8 mouse cellular contexts compared by ENCODE assay signal in the genomic region with DNA sequence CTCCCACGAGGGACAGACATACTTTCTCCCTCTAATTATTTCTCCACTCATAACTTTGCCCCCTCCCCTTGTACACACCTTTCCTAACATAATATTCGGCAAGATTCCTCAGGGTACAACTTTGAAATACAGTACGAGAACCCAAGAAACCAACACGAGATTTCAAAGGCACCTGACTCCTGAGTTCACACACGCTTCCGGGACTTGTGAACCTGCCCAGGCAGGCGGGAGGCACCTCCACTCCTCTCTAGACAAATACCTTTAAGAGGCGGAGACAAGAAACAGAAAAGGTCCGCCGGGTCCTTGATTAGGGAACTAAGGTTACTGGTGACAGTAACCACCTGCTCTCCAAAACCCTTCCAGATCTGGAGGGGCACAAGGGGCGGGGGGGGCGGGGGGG. TPM values are rescaled to one million over a fixed set of nuclear protein-coding genes. Genes with fewer than 3 reads are reported as not detected.
DNase-seq lines count a peak whose midpoint lies in the region; ATAC-seq and TF ChIP-seq lines count a peak whose summit lies in the region.

No protein-coding gene starts in this region.

- H3K4me2 ChIP-seq in embryonic facial prominence, embryonic 11.5 days (ENCODE audit: low read depth, low read length), result peak overlapping the region; percentile 90
- H3K4me2 ChIP-seq in lung, postnatal 0 days (replicated peaks; ENCODE audit: low read depth, low read length), result peak overlapping the region; percentile 91
- H3K4me2 ChIP-seq in stomach, embryonic 14.5 days (replicated peaks; ENCODE audit: low read depth, low read length), result peak overlapping the region; percentile 84

- TF ChIP-seq CTCF in thymus, adult 2 months (IDR thresholded peaks at IDR 0.05; ENCODE audit: borderline replicate concordance, control insufficient read depth, extremely low read depth, insufficient read depth, low read length, poor library complexity), result no peak
- TF ChIP-seq CTCF in lung, postnatal 0 days (IDR thresholded peaks at IDR 0.05), result no peak

- H3K9ac ChIP-seq in embryonic facial prominence, embryonic 11.5 days (replicated peaks; ENCODE audit: low read length), result no peak overlapping the region
- no peak overlapping the region for H3K9ac ChIP-seq in lung, postnatal 0 days (replicated peaks; ENCODE audit: low read depth)
- no peak overlapping the region for H3K9ac ChIP-seq in stomach, embryonic 14.5 days (replicated peaks; ENCODE audit: low read depth, low read length)

- peak; percentile 26 for DNase-seq in thymus, adult 2 months
- no peak for DNase-seq in thymus, postnatal 10 days (ENCODE audit: low spot score in 2 of 2)
- peak; percentile 50 for DNase-seq in embryonic facial prominence, embryonic 11.5 days (ENCODE audit: low spot score)
- DNase-seq in kidney, adult 18-20 months, result peak; percentile 55
- DNase-seq in lung, postnatal 0 days (ENCODE audit: low spot score), result peak; percentile 88
- no peak for DNase-seq in gastrocnemius, postnatal 25 days
- DNase-seq in layer of hippocampus, adult 11-12 months (ENCODE audit: low spot score), result no peak

- 10% methylated on average over 12 of the region's 12 CpGs for WGBS in thymus, adult 2 months
- 8% methylated on average over 12 of the region's 12 CpGs for WGBS in embryonic facial prominence, embryonic 11.5 days
- WGBS in lung, postnatal 0 days, result 9% methylated on average over 12 of the region's 12 CpGs
- WGBS in stomach, embryonic 14.5 days, result 6% methylated on average over 12 of the region's 12 CpGs

- no peak overlapping the region for H3K27ac ChIP-seq in thymus, adult 2 months (ENCODE audit: control insufficient read depth, insufficient read depth, low read length)
- no peak overlapping the region for H3K27ac ChIP-seq in embryonic facial prominence, embryonic 11.5 days (replicated peaks; ENCODE audit: low read depth, low read length)
- peak overlapping the region; percentile 95 for H3K27ac ChIP-seq in lung, postnatal 0 days (ENCODE audit: low read length)
- peak overlapping the region; percentile 75 for H3K27ac ChIP-seq in stomach, embryonic 14.5 days (ENCODE audit: low read length)

- no peak overlapping the region for H3K4me3 ChIP-seq in thymus, adult 2 months (ENCODE audit: control insufficient read depth, insufficient read depth, low read length)
- peak overlapping the region; percentile 63 for H3K4me3 ChIP-seq in embryonic facial prominence, embryonic 11.5 days (ENCODE audit: low read depth, low read length)
- peak overlapping the region; percentile 67 for H3K4me3 ChIP-seq in lung, postnatal 0 days (ENCODE audit: low read depth, low read length)
- H3K4me3 ChIP-seq in stomach, embryonic 14.5 days (ENCODE audit: low read depth, low read length), result peak overlapping the region; percentile 63

- no peak for ATAC-seq in embryonic facial prominence, embryonic 11.5 days (replicated peaks; ENCODE audit: insufficient number of reproducible peaks, low FRiP score, low TSS enrichment, low read depth)
- ATAC-seq in lung, postnatal 0 days, result peak; percentile 50
- ATAC-seq in stomach, embryonic 14.5 days (ENCODE audit: insufficient number of reproducible peaks, insufficient read depth, low FRiP score, low read depth), result peak; percentile 38; the same call in 1 of the 2 replicates

- H3K36me3 ChIP-seq in thymus, adult 2 months (ENCODE audit: control insufficient read depth, insufficient read depth, low read length), result no peaks in the 10 kb centered on the region
- no peaks in the 10 kb centered on the region for H3K36me3 ChIP-seq in embryonic facial prominence, embryonic 11.5 days (replicated peaks; ENCODE audit: control insufficient read depth, insufficient read depth, low read depth, low read length)
- no peaks in the 10 kb centered on the region for H3K36me3 ChIP-seq in lung, postnatal 0 days (ENCODE audit: insufficient read depth, low read length)
- H3K36me3 ChIP-seq in stomach, embryonic 14.5 days (ENCODE audit: control insufficient read depth, insufficient read depth, low read length), result no peaks in the 10 kb centered on the region

- peaks cover 7% of the 10 kb centered on the region for H3K4me1 ChIP-seq in thymus, adult 2 months (replicated peaks; ENCODE audit: control insufficient read depth, insufficient read depth, low read length)
- no peaks in the 10 kb centered on the region; the same call in none of the 2 replicates for H3K4me1 ChIP-seq in embryonic facial prominence, embryonic 11.5 days (ENCODE audit: control insufficient read depth, insufficient read depth, low read length)
- H3K4me1 ChIP-seq in lung, postnatal 0 days (ENCODE audit: insufficient read depth, low read depth, low read length), result peaks cover 4% of the 10 kb centered on the region; the same call in 1 of the 2 replicates
- H3K4me1 ChIP-seq in stomach, embryonic 14.5 days (ENCODE audit: control insufficient read depth, insufficient read depth, low read length), result 0 out of 2 replicates have a peak, but pooled peaks cover 2% of the 10 kb centered on the region

- peaks cover 13% of the 10 kb centered on the region for H3K27me3 ChIP-seq in thymus, adult 2 months (ENCODE audit: control insufficient read depth, insufficient read depth, low read length)
- peaks cover 17% of the 10 kb centered on the region for H3K27me3 ChIP-seq in embryonic facial prominence, embryonic 11.5 days (ENCODE audit: control insufficient read depth, insufficient read depth, low read length)
- peaks cover 9% of the 10 kb centered on the region for H3K27me3 ChIP-seq in lung, postnatal 0 days (replicated peaks; ENCODE audit: insufficient read depth, low read length)
- 0 out of 2 replicates have a peak, but pooled peaks cover 6% of the 10 kb centered on the region for H3K27me3 ChIP-seq in stomach, embryonic 14.5 days (ENCODE audit: control insufficient read depth, insufficient read depth, low read length)

- TF ChIP-seq EP300 in lung, postnatal 0 days (IDR thresholded peaks at IDR 0.05), result no peak

- no peaks in the 10 kb centered on the region for H3K9me3 ChIP-seq in embryonic facial prominence, embryonic 11.5 days (replicated peaks; ENCODE audit: control insufficient read depth, low read length)
- H3K9me3 ChIP-seq in lung, postnatal 0 days (ENCODE audit: low read length), result no peaks in the 10 kb centered on the region
- H3K9me3 ChIP-seq in stomach, embryonic 14.5 days (ENCODE audit: control insufficient read depth, low read depth, low read length), result no peaks in the 10 kb centered on the region

- no peak for TF ChIP-seq POLR2A in thymus, adult 2 months (IDR thresholded peaks at IDR 0.05; ENCODE audit: control insufficient read depth, extremely low read depth, insufficient read depth, low read length, poor library complexity)

RNA-seq across cellular contexts. Expression of gene Map3k9, which starts 1.1 kb away (rescaled TPM):
- polyA plus RNA-seq in thymus, adult 2 months (2012; rRNA removed), result 0.97 and 1.1 TPM in 2 replicates
- polyA plus RNA-seq in embryonic facial prominence, embryonic 11.5 days (2014; fragmentation: Nextera tagmentation; extraction: Ambion mirVana), result 1.3 and 1.4 TPM in 2 replicates
- 3.3 and 3.6 TPM in 2 replicates for polyA plus RNA-seq in lung, postnatal 0 days (2015; fragmentation: Nextera tagmentation; extraction: Ambion mirVana)
- 2.5 and 3.0 TPM in 2 replicates for polyA plus RNA-seq in stomach, embryonic 14.5 days (2014; fragmentation: Nextera tagmentation; extraction: Ambion mirVana)
- total RNA-seq in gastrocnemius, postnatal 25 days (2021), result under 1 TPM; 0.08 to 0.13 TPM

Comparison
In these comparisons a context has a peak if more than half of its experiments do, and no peak if none do; other contexts are left out.
1. DNase-seq: peak in thymus, adult 2 months (single experiment), embryonic facial prominence, embryonic 11.5 days (single experiment), kidney, adult 18-20 months (single experiment) and lung, postnatal 0 days (single experiment); none in thymus, postnatal 10 days (0 of 2), gastrocnemius, postnatal 25 days (single experiment) and layer of hippocampus, adult 11-12 months (single experiment).
2. H3K27ac ChIP-seq: peak in lung, postnatal 0 days (single experiment) and stomach, embryonic 14.5 days (single experiment); none in thymus, adult 2 months (single experiment) and embryonic facial prominence, embryonic 11.5 days (single experiment).
3. Peak in every context shown above with its lines, with median percentiles within 50 percentile points of each other: H3K4me2 ChIP-seq.